Mouse (Mus musculus) regulatory T cell (primary cell): ENCODE measurements around the gene Myh11.

Experiments
- in situ Hi-C: fragments of 300-600 bp; cut with MboI, MseI; formaldehyde crosslinking; loops from one replicate; pipeline ENCODE4 v1.15.1; 2025; ENCODE audit warnings: high pct_unique_total_duplicates

Myh11 gene

DNA sequence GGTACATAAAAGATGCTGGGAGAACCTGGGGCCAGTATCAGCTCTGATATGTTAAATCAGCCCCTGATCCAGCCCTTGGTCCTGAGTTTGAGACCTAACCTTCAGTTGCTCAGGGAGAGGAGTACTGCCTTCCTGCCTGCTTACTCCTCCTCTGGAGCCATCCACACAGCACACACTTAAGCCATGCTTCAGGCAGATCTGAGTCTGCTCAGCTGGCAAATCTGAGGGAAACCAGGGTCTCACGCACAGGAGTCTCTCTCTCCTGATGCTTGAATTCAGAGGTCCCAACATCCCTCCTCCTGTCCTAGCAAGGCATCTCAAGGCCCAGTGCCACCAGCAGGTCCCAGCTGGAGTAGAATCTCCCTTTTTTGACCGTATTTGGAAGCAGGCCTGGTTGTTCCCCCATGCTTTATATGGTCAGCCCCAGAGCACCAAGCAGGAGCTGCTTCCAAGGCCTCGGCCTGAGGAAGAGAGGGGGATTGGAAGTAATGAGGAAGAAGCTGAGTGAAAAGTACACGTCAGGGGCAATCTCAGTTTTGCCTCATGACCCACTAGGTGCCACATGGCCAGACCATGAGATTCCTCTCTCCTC is 18.7 kb downstream of the Myh11 start:
- in situ Hi-C loops, result no loop called here

DNA sequence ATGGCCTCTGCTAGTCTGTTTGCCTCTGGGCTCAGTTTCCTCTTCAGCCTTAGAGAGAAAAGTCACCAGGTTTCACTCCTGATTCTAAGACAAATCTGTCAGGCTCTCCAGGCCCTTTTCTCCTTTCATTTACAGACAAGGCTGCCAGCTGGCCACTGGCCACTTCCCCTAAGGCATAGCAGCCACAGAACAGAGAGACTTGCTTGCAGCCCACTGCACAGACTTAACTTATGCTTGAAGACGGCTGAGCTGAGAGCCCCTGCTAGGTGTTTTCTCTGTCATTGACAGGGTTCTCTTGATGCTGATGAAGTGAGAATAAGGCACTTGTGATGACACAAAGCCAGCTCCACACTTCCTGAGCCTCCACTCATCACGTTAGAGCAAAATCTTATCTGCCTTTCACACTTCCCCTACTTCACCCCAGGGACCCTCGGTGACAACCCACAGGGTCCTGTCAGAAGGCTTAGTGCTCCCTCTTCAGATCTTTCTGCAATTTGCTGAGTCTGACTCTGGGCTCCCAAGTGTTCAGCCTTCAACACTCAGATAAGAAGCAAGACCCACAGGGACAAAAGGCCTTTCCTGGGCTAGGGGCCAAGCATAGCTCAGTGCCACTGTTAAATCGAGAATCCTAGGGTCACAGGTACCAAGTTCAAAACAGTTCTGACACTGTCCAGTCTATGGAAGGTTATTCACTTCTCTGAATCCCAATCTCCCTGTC is 25.8 kb downstream of the Myh11 start:
- in situ Hi-C loops, result no loop called here

DNA sequence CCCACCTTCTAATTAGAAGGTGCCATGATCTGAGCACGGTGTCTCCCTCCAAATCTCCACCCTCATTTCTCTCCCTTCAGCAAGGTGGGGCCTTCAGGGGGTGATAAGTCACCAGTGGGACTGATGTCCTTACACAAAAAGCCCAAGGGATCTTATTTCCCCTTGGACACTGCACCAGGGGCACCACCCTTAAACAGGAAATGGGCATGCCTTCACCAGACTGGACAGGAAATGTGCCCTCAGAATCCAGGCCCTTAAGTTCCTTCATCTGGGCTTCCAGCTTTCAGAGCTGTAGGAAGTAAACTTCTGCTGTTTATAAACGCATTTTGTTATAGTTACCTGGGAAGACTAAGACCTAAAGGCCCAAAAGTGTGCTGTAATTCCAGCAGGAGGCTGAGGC is 26.7 kb downstream of the Myh11 start:
- in situ Hi-C loops, result no loop called here

DNA sequence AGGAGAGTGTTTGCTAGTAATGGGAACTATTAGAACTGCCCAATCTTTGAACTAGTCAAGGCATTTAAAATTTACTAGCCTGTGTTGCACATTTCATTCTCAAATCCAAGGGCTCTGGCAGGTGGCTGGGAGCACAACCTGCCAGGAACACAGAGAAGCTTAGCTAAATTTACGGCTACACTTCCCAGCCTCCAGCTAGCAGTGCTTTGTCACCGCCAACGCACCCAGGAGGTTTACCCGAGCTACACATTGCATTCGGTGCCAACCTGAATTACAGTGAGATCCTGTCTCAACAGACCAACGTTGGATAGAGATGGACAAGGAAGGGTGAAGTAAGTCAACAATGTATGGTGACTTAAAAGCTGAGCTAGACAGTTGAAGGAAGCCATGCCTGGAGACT is 27.9 kb downstream of the Myh11 start:
- in situ Hi-C loops, result no loop called here

DNA sequence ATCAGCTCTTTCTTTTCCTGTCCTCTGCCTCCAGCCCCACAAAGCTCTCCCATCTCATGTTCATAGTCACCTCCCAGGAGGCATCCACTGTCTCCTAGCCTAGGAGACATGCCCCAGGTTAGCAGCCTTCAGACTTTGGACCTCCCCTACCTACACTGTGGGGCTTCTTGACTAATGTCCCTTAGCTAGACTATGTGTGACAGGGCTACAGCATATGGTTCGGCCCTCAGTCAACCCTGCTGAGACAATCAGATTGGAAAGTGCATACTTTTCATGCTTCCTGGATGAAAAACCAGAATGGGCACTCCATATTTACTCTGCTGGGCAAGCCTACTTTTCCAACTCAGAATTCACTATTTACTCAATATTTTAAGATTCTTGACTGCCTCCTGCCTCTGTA is 28.8 kb downstream of the Myh11 start:
- in situ Hi-C loops, result no loop called here

DNA sequence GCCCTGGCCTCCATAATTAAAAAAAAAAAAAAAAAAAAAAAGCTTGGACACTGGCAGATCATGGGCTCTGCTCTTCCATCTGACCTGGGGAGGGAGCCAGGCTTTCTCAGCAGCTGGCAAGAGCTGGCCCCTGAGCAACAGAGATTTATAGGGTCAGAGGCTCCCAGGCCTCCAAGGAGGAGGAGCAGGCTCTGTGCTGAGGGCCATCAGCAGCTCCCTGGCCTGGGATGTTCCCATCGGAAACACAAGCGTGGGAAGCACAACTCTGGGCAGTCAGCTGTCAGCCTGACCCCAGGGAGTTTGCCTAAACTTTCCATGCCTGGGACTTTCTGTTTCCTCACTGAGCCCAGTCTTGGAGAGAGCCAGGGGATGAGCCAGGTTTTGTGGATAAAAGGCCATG is 32.3 kb downstream of the Myh11 start:
- in situ Hi-C loops, result no loop called here

DNA sequence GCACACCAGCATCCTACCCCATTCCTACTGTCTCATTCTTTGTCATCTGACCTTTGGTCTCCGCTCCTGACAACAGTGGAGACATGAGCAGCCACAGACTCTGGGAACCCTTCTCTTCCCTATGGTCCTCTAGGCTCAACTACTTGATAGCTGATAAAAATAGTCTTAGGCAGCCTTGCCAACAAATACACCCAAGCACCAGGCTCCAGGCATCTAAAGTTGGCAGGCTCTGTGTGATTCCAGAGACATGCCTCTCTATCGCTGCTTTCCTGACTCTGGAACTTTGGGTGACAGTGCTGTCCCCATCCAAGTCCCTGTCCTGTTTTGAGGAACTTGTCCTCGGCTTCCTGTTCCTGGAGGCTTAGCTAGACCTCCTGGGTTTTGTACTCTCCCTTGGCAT is 37.6 kb downstream of the Myh11 start:
- in situ Hi-C loops, result no loop called here

DNA sequence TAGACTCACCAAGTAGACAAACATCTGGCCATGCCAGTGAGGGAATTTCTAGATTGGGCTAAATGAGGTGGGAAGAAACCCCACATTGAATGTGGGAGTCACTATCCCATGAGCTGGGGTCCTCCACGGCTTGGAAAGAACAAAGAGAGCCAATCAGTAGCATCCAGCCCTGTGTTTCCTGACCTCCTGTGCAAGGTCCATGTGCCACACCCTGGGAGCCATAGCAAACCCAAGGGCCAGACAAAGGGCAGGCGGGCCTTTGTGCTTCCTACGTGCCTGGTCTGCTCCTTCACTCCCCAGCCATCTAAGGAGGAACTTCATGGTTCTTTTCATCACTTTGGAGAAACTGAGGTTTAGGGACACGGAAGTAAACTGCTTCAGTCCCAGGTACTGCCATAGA is 38.3 kb downstream of the Myh11 start:
- in situ Hi-C loops, result no loop called here

DNA sequence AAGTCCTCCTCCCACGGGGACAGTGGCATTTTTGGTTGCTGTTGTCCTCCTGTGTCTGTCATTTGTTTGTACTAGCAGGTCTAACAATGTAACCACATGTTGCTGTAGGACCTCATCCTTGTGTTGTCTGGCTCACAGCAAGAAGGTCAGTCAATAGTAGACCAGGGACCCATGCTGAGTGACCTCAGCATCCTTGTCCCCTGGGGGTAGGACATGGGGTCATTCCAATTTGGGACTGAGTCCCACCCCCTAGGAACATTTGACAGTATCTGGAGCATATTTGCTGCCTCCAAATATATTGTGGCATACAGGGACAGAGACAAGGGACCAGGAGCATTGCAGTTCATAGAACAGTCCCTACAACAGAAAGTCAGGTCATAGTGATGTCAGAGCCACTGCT is 41.3 kb downstream of the Myh11 start:
- in situ Hi-C loops, result no loop called here

DNA sequence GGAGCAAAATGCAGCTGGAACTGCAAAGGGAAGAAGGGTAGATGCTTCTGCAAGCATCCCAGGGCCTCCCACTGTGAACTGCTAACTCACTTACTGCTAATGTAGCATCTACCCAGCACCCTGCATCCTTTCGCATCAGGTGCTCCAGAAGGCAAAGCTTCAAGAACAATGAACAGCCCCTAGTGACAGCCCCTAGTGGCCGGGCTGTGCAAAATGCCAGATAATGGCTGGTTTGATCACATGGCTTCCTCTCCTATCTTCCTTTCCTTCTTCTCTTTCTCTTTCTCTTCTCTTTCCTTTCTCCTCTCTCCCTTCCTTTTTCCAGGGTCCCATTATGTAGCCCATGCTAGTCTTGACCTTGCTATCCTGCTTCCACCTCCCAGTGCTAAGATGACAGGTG is 48.6 kb downstream of the Myh11 start:
- in situ Hi-C loops, result no loop called here

DNA sequence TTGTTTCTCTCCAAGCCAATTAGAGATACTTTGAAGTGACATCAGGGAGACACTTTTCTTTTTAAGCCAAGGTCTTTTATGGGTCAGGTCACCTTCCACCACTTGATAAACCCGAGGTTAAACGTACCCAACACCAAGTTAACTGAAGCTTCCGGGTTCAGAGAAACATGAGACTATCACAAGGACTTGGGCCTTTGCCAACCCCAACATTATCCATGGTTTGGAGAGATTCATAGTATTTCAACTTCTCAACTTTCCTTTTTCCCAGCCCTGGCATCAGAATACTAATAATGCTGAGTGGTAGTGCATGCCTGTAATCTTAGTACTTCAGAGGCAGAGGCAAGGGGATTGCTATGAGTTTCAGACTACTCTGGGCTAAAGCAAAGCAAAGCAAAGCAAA is 49.1 kb downstream of the Myh11 start:
- in situ Hi-C loops, result no loop called here

DNA sequence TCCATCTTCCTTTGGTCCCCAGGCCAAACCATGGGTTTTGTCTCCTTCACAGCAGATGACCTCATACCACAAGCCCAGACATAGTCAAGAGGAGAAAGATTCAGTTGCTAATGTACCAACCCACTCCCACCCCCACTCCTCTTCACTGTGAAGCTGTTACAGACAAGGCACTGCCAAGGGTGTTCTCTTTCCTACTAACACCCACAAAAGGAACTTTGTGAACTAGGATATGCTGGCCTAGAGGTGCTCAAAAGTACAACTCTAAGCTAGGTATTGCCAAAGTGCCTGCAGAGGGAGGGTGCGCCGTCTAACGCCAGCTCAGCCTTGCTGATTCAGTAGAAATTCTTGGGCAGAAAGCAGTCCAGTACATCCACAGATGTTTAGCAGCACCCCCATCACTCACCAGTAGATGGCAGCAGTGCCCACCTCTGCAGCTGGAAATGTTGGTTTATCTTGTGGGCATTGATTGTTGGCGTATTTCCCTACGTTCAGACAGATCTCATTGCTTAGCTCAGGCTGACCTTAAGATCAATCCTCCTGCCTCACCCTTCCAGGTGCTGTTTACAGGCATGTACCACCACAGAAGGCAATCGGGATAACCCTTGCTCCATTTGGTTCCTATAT is 54.0 kb downstream of the Myh11 start:
- in situ Hi-C loops, result loop anchor here (5.0 kb wide), 1 partner anchor 255 kb away; no protein-coding TSS in a partner anchor

DNA sequence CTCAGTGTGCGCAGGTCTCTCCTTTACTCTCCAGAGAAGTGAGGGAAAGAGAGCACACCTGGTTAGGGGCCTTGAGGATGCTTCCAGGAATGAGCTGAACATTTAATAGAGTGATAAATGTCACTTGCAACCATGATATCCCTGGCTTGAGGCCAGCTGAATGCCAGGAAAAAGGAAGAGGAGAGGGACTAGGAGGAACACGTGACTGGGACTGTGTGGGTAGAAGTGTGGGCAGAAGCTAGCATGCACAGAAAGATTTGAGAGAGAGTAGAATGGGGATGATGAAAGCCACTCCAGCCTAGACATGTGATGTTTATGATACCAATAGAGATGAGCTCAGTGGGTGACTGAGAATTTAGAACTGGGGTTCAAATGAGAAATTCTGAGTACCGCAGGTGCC is 76.0 kb downstream of the Myh11 start:
- in situ Hi-C loops, result no loop called here

DNA sequence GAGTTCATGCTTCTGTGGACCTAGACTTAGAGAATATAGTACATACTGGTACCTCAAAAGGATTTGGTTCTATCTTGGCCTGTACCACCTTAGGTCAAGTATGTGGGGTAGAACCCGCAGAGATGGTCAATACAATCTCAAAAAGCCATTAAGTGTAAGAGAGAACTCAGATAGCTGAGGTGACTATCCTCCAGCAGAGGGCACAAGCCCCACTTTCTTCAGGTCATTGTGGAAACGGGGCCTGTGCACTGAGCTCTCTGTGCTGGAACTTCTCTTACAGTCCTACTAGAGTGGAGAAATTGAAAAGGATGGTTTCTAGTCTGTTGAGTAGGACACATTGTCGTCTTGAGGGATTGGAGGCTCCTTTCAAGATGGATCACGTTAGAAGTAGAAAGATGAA is 92.4 kb downstream of the Myh11 start:
- in situ Hi-C loops, result no loop called here

DNA sequence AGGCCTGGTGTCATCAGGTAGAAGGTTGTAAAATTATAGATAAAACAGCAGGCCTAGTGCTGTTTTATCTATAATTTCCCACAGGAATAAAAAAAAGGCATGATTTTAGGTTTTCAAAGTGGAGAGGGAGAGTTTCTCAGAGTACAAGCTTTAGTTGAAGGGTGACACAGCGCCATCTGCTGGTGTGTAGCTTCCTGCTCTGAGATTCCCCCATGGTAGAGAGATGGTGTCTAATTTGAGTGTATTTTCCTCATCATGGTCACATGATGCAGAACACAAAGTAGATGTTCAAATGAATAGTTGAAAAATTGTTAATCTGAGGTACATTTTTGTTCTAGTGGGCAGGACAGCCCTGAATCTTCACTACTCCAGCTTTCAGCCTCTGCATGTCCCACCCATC is 95.7 kb downstream of the Myh11 start:
- in situ Hi-C loops, result no loop called here

DNA sequence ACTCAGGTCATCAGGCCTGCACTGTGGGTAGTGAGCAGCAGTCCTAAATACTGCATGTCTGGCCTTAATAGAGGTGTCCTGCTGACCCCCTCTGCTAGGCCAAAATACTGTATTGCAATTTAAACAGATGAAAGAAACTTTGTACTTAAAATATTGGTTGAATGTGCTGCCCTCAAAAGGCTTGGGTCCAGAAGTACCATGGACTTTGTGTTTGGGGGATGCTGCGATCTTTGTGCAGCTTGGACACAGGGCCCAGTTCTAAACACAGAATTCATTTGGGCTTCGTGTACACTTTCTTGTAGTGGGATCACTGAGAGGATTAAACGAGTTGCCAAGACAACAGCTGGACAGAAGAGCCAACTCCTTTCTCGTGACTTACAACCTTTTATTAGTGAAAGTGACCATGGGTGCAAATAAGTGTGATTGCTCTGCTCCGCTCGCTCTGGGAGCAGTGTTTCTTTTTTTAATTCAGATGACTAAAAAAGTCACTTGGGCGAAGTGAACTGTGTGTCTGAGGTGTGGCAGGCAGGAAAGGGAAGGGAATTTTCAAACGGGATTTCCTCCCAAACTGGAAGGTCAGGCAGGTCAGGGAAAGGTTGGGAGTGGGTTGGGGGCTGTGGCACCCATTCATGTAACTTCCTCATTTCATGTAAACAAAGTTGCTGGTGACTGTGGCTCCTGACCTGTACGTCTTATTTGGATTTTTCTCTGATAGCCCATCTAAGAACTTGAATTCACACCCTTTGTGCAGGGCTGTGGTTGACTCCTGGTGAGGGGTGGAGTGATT is 96.8 kb downstream of the Myh11 start:
- in situ Hi-C loops, result no loop called here

DNA sequence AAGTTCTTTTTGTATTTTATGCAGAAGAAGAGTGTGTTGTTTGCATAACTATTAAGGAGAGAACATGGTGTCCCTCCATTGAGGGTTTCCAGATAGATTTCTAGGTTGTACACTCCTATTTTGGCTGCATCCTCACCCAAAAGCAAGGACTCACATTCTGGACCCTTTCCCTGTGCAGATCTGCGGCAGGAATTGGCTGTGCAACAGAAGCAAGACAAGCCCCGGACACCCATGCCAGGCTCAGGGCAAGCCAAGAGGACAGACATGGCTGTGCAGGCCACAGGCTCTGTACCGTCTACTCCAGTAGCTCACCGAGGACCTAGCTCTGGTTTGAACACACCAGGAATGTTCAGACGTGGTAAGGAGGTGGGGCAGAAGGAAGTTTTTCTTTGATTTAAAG is 105.7 kb downstream of the Myh11 start:
- in situ Hi-C loops, result no loop called here

DNA sequence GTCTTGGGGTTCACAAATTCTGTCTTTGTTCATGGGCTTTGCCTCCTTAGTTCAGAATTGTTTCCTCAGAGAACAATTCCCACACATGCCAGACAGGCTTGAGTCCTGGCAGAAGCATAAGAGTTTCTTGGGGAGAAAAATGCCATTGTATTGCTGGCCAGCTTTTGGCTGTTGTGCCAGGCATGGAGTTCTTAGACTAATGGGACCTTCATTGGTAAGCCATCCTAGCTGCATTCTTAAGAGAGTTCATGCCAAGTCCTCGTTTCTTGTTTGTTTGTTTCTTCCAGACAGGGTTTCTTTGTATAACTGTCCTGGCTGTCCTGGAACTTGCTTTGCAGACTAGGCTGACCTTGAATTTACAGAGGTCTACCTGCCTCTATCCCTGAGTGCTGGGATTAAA is 107.3 kb downstream of the Myh11 start:
- in situ Hi-C loops, result no loop called here

DNA sequence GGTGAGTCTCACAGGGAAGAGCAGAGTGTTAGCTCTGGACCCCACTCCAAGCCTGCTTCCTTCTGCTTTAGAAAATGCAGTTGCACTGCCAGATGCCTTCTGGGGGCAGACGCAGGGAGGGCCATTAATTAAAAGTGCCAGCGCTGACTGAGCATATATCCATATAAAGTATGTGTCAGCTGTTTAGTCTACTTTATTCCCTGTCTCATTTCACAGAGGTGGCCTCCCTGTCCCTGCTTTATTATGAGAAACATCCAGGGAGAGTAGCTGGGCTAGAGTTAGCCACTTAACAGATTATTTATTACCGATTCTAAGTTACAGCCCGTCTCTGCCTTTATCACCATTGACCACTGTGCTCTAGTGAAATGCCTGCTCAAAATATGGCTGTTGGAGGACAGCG is 108.8 kb downstream of the Myh11 start:
- in situ Hi-C loops, result no loop called here

DNA sequence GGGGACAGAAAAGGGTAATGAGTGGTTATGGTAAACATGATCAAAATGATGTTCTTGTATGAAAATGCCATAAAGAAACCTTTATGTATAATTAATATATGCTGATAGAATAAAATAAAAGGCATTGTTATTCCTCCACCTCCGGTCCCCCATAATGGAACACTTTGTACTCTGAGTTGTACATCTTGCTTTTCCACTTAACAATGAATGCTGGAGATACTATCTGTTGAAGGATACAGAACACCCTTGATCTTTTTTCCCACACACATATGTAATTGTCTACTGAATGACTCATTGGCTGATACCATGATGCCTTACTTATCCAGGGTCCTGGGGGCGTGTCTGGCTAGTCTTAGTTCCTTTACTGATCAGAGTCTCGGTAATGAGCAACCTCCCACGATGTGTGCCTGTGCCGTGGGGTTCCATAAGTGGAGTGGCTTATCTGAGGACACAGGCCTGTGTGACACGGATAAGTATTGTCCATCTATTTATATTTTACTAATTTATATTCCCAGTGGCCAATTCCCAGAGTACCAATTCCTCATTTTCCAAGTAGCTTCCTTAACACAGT is 110.9 kb downstream of the Myh11 start:
- in situ Hi-C loops, result no loop called here

DNA sequence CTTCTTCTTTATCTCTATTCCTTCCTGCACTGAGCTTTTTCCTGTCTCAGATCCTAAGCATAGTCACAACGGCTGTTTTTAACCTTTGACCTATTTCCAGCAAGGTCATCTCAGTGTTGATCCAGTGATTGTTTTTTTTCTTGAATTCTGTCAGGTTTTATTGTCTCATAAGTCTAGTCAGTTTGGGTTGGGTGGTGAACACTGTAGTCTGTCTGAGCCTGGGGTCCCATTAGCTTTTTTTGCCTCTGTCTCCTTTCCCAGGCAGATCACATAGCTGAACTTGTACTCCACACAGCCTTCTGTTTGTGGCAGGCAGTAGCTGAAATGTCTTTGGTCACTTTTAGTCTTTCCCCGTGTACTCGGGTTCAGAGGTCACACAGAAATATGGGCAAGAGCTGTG is 113.1 kb downstream of the Myh11 start:
- in situ Hi-C loops, result no loop called here

DNA sequence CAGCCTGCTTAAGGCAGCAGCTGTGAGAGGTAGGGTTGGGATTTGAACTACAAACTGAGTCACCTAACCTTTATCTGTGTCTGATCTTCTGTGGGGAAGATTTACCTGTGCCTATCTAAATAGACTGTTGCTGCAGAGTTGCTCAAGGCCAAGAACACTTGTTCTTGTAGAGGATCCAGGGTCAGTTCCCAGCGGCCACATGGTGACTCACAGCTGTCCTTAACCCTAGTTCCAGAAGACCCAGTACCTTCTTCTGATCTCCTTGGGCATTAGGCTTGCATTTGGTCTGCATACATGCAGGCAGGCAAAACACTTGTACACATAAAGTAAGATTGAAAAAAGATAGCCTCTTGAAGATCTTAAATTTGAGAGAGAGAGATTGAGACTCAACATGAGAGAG is 121.5 kb downstream of the Myh11 start:
- in situ Hi-C loops, result loop anchor here (5.0 to 25.0 kb wide), 3 partner anchors 145 to 1468 kb away; partner anchors contain the start of genes Fopnl and Ntan1
